Mouse (Mus musculus): ENCODE results near the gene Sf3a2. TPM values are rescaled to one million over a fixed set of nuclear protein-coding genes. Genes with fewer than 3 reads are reported as not detected.
"Not testable (repeated sequence)": the region's sequence is repeated elsewhere in the genome, so short reads cannot be mapped to it uniquely, and the experiment has no call there.

Gene Sf3a2
- polyA plus RNA-seq, 1 experiment from 2014 or later, result 53.5 TPM

- no peak for ATAC-seq
- Histone ChIP-seq H3K27me3 (replicated peaks) (0 out of 2 replicates have a peak, but pooled peaks cover 2% of the 10 kb centered on the region), H3K36me3 (no peaks in the 10 kb centered on the region), H3K9me3 (replicated peaks) (no peaks in the 10 kb centered on the region), H3K4me3 (no peak overlapping the region), H3K9ac (peak overlapping the region; percentile 61), H3K4me1 (peaks cover 65% of the 10 kb centered on the region), H3K27ac (peak overlapping the region; percentile 95), H3K4me2 (peak overlapping the region; percentile 45)
- 54% methylated on average over 3 of the region's 3 CpGs for WGBS (ENCODE audit: insufficient replicate concordance)
These were observed 21.4 kb downstream of the Sf3a2 start for GRCm38 (mm10) chr10:80819406-80819805.

GRCm38 (mm10) chr10:80821991-80822390 lies 24.0 kb downstream of the Sf3a2 start:
- no peak for ATAC-seq

GRCm38 (mm10) chr10:80822528-80822927 lies 24.5 kb downstream of the Sf3a2 start:
- Histone ChIP-seq H3K4me1 (peaks cover 77% of the 10 kb centered on the region), H3K4me3 (no peak overlapping the region), H3K36me3 (peaks cover 2% of the 10 kb centered on the region), H3K4me2 (peak overlapping the region; percentile 18; the same call in 1 of the 2 replicates), H3K27ac (peak overlapping the region; percentile 82), H3K9ac (peak overlapping the region; percentile 27; the same call in 1 of the 2 replicates), H3K9me3 (replicated peaks) (no peaks in the 10 kb centered on the region), H3K27me3 (replicated peaks) (no peaks in the 10 kb centered on the region)
- WGBS (ENCODE audit: insufficient replicate concordance), result 74% methylated on average over 5 of the region's 5 CpGs
- no peak for ATAC-seq

More at GRCm38 (mm10) chr10:80821991-80822390, 24.0 kb downstream of the Sf3a2 start:
- Histone ChIP-seq H3K4me2 (peak overlapping the region; percentile 18; the same call in 1 of the 2 replicates), H3K27me3 (replicated peaks) (no peaks in the 10 kb centered on the region), H3K9me3 (replicated peaks) (no peaks in the 10 kb centered on the region), H3K27ac (peak overlapping the region; percentile 82), H3K4me3 (no peak overlapping the region), H3K36me3 (no peaks in the 10 kb centered on the region), H3K9ac (peak overlapping the region; percentile 27; the same call in 1 of the 2 replicates), H3K4me1 (peaks cover 77% of the 10 kb centered on the region)
- 39% methylated on average over 2 of the region's 2 CpGs for WGBS (ENCODE audit: insufficient replicate concordance)

GRCm38 (mm10) chr10:80823316-80823715 lies 25.3 kb downstream of the Sf3a2 start:
- no peak overlapping the region for H3K9ac ChIP-seq
- H3K36me3 ChIP-seq, result peaks cover 10% of the 10 kb centered on the region
- no peaks in the 10 kb centered on the region for H3K27me3 ChIP-seq (replicated peaks)
- peak overlapping the region; percentile 96 for H3K27ac ChIP-seq
- 68% methylated on average over 1 of the region's 1 CpGs for WGBS (ENCODE audit: insufficient replicate concordance)
- H3K4me1 ChIP-seq, result peaks cover 78% of the 10 kb centered on the region
- no peak for ATAC-seq
- H3K4me2 ChIP-seq, result no peak overlapping the region
- no peaks in the 10 kb centered on the region for H3K9me3 ChIP-seq (replicated peaks)
- no peak overlapping the region for H3K4me3 ChIP-seq

- H3K4me3 ChIP-seq, result no peak overlapping the region
These were observed 26.0 kb downstream of the Sf3a2 start for GRCm38 (mm10) chr10:80823847-80824643.

GRCm38 (mm10) chr10:80824827-80825226 lies 26.8 kb downstream of the Sf3a2 start:
- Histone ChIP-seq H3K9me3 (replicated peaks) (no peaks in the 10 kb centered on the region), H3K27me3 (replicated peaks) (no peaks in the 10 kb centered on the region), H3K36me3 (peaks cover 24% of the 10 kb centered on the region), H3K4me1 (peaks cover 75% of the 10 kb centered on the region), H3K4me2 (peak overlapping the region; percentile 69; the same call in 1 of the 2 replicates), H3K27ac (peak overlapping the region; percentile 96), H3K4me3 (no peak overlapping the region), H3K9ac (peak overlapping the region; percentile 52; the same call in 1 of the 2 replicates)
- WGBS (ENCODE audit: insufficient replicate concordance), result 41% methylated on average over 2 of the region's 2 CpGs
- ATAC-seq, result no peak

More at GRCm38 (mm10) chr10:80823847-80824643, 26.0 kb downstream of the Sf3a2 start:
- Histone ChIP-seq H3K9me3 (replicated peaks) (no peaks in the 10 kb centered on the region), H3K9ac (peak overlapping the region; percentile 33; the same call in 1 of the 2 replicates), H3K36me3 (peaks cover 16% of the 10 kb centered on the region), H3K4me2 (peak overlapping the region; percentile 35), H3K27ac (peak overlapping the region; percentile 96), H3K27me3 (replicated peaks) (no peaks in the 10 kb centered on the region), H3K4me1 (peaks cover 75% of the 10 kb centered on the region)
- no peak for ATAC-seq
- 44% methylated on average over 8 of the region's 8 CpGs for WGBS (ENCODE audit: insufficient replicate concordance)

GRCm38 (mm10) chr10:80826151-80827062 lies 28.4 kb downstream of the Sf3a2 start, which contains the start of gene Oaz1:
Oaz1 (plus strand) TSS chr10:80826656.
- peak within 1 kb of the TSS; percentile 84 for H3K4me3 ChIP-seq
- H3K27ac ChIP-seq, result peak within 1 kb of the TSS; percentile 96
- under 1% methylated on average over 77 of the region's 82 CpGs for whole genome bisulfite sequencing (ENCODE audit: insufficient replicate concordance)
- peak within 1 kb of the TSS; percentile 95 for H3K9ac ChIP-seq
- H3K9me3 ChIP-seq (replicated peaks), result no peaks in the 10 kb centered on the region
- H3K4me2 ChIP-seq, result peak within 1 kb of the TSS; percentile 94
- H3K27me3 ChIP-seq (replicated peaks), result no peaks in the 10 kb centered on the region
- H3K4me1 ChIP-seq, result peaks cover 82% of the 10 kb centered on the region
- H3K36me3 ChIP-seq, result peaks cover 34% of the 10 kb centered on the region
- ATAC-seq, result peak; percentile 94

GRCm38 (mm10) chr10:80827063-80827869 lies 29.3 kb downstream of the Sf3a2 start:
- no peaks in the 10 kb centered on the region for H3K9me3 ChIP-seq (replicated peaks)
- H3K4me2 ChIP-seq, result peak overlapping the region; percentile 94
- H3K27ac ChIP-seq, result peak overlapping the region; percentile 96
- no peak for ATAC-seq
- H3K4me3 ChIP-seq, result peak overlapping the region; percentile 84
- H3K27me3 ChIP-seq (replicated peaks), result peaks cover 6% of the 10 kb centered on the region; the same call in 1 of the 2 replicates
- H3K36me3 ChIP-seq, result peaks cover 34% of the 10 kb centered on the region
- H3K4me1 ChIP-seq, result peaks cover 77% of the 10 kb centered on the region
- 7% methylated on average over 29 of the region's 29 CpGs for WGBS (ENCODE audit: insufficient replicate concordance)
- H3K9ac ChIP-seq, result peak overlapping the region; percentile 95

GRCm38 (mm10) chr10:80827870-80828420 lies 29.9 kb downstream of the Sf3a2 start:
- Histone ChIP-seq H3K4me3 (peak overlapping the region; percentile 84), H3K9me3 (replicated peaks) (no peaks in the 10 kb centered on the region), H3K9ac (peak overlapping the region; percentile 95), H3K27ac (peak overlapping the region; percentile 96), H3K36me3 (peaks cover 34% of the 10 kb centered on the region), H3K4me1 (peaks cover 70% of the 10 kb centered on the region), H3K27me3 (replicated peaks) (peaks cover 13% of the 10 kb centered on the region), H3K4me2 (peak overlapping the region; percentile 94)
- no peak for ATAC-seq
- 83% methylated on average over 10 of the region's 10 CpGs for WGBS (ENCODE audit: insufficient replicate concordance)

GRCm38 (mm10) chr10:80828587-80828986 lies 30.6 kb downstream of the Sf3a2 start:
- Histone ChIP-seq H3K27me3 (replicated peaks) (peaks cover 19% of the 10 kb centered on the region), H3K36me3 (peaks cover 34% of the 10 kb centered on the region), H3K4me1 (peaks cover 63% of the 10 kb centered on the region), H3K9ac (0 out of 2 replicates have a peak overlapping the region, but pooled peaks have one; percentile 95), H3K4me2 (peak overlapping the region; percentile 94), H3K4me3 (peak overlapping the region; percentile 84; the same call in 1 of the 2 replicates)
- 85% methylated on average over 9 of the region's 9 CpGs for WGBS (ENCODE audit: insufficient replicate concordance)
- ATAC-seq; H3K27ac ChIP-seq; H3K9me3 ChIP-seq (replicated peaks): not testable (repeated sequence)

Measured in liver, embryonic 12.5 days (tissue).